Mouse (Mus musculus) midbrain, postnatal 0 days (tissue): ENCODE results near the gene Nprl2. TPM values are rescaled to one million over a fixed set of nuclear protein-coding genes. Genes with fewer than 3 reads are reported as not detected.

Experiments used
- ATAC-seq: fragments of 200-750 bp; cut with Nextera tagmentation; 2 replicates; pipeline ENCODE4 v1.8.0; 2017; ENCODE audit warnings: moderate number of reproducible peaks, mild to moderate bottlenecking, moderate TSS enrichment, moderate library complexity; ENCODE audit not compliant: low FRiP score
- DNase-seq: peaks from one replicate; pipeline ENCODE4 v3.0.0-alpha.2; 2015; ENCODE audit warnings: low spot score
- H3K27ac ChIP-seq: fragments of 300-500 bp; sonication (generic); 2 replicates; pipeline ENCODE4 v1.5.1; 2014; ENCODE audit warnings: low read depth, mild to moderate bottlenecking, low read length, mixed read lengths
- H3K27me3 ChIP-seq: fragments of 300-500 bp; sonication (generic); 2 replicates; pipeline ENCODE4 v1.6.1; 2014; ENCODE audit warnings: low read length, control low read depth, mixed read lengths; ENCODE audit not compliant: insufficient read depth
- H3K36me3 ChIP-seq: fragments of 300-500 bp; sonication (generic); 2 replicates; pipeline ENCODE4 v1.6.1; 2014; ENCODE audit warnings: low read length, control low read depth, mixed read lengths; ENCODE audit not compliant: insufficient read depth
- H3K4me1 ChIP-seq: fragments of 300-500 bp; sonication (generic); 2 replicates; pipeline ENCODE4 v1.6.1; 2014; ENCODE audit warnings: mild to moderate bottlenecking, control low read depth, antibody characterized with exemption, low read length, mixed read lengths; ENCODE audit not compliant: insufficient read depth
- H3K4me2 ChIP-seq: fragments of 300-500 bp; sonication (generic); 2 replicates; pipeline ENCODE4 v1.6.1; 2014; ENCODE audit warnings: low read depth, mild to moderate bottlenecking, low read length, mixed read lengths; ENCODE audit not compliant: poor library complexity, severe bottlenecking
- H3K4me3 ChIP-seq: fragments of 300-500 bp; sonication (generic); 2 replicates; pipeline ENCODE4 v1.5.1; 2014; ENCODE audit warnings: low read depth, mild to moderate bottlenecking, low read length, moderate library complexity
- H3K9ac ChIP-seq: fragments of 300-500 bp; sonication (generic); replicated peaks from 2 replicates; pipeline ENCODE4 v1.6.1; 2014; ENCODE audit warnings: mild to moderate bottlenecking, low read length, moderate library complexity, mixed read lengths; ENCODE audit not compliant: poor library complexity, severe bottlenecking
- H3K9me3 ChIP-seq: fragments of 300-500 bp; sonication (generic); 2 replicates; pipeline ENCODE4 v1.6.1; 2016; ENCODE audit warnings: low read length, control low read depth
- CTCF ChIP-seq: IDR thresholded peaks from 2 replicates; pipeline ENCODE4 v1.5.1; 2016; ENCODE audit warnings: antibody characterized with exemption, mild to moderate bottlenecking
- WGBS: fragments of 180-500 bp; shearing (Covaris S2); extraction: QIAGEN DNeasy Blood & Tissue Kit; methylation state at CpG from one replicate; pipeline ENCODE4 v1.1.7; 2014; 5-methylcytosine and 5-hydroxymethylcytosine counted together
- polyA plus RNA-seq: library from polyadenylated mRNA; unstranded; fragments of >200 nt; fragmentation: Nextera tagmentation; extraction: Ambion mirVana; gene quantifications from 2 replicates; pipeline ENCODE4 v1.2.1, GENCODE M21; 2015
- total RNA-seq: library from RNA; depleted of rRNA; stranded (reverse); fragments of >200 nt; gene quantifications from 2 replicates; pipeline ENCODE4 v1.2.3, GENCODE M21; 2014

The Nprl2 gene
- total and polyA plus RNA-seq, 2 experiments from 2014 or later: 60.0 to 68.7 TPM

DNA sequence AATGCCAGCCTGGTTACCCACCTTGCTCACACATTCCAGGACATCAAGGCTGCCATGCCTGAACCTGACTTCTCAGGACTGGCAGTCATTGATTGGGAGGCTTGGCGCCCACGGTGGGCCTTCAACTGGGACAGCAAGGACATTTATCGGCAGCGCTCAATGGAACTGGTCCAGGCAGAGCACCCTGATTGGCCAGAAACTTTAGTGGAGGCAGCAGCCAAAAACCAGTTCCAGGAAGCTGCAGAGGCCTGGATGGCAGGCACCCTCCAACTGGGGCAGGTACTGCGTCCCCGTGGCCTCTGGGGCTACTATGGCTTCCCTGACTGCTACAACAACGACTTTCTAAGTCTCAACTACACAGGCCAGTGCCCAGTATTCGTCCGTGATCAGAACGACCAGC, 35.8 kb downstream of the Nprl2 start:
- 92% methylated on average over 10 of the region's 10 CpGs for WGBS
- no peak overlapping the region for H3K27ac ChIP-seq
- no peak overlapping the region for H3K4me2 ChIP-seq
- H3K4me1 ChIP-seq: 0 out of 2 replicates have a peak, but pooled peaks cover 11% of the 10 kb centered on the region
- H3K4me3 ChIP-seq: no peak overlapping the region
- no peak for DNase-seq
- H3K9ac ChIP-seq: no peak overlapping the region
- no peaks in the 10 kb centered on the region for H3K27me3 ChIP-seq
- H3K36me3 ChIP-seq: no peaks in the 10 kb centered on the region
- no peak for ATAC-seq
- H3K9me3 ChIP-seq: no peaks in the 10 kb centered on the region
- TF ChIP-seq CTCF: no peak

DNA sequence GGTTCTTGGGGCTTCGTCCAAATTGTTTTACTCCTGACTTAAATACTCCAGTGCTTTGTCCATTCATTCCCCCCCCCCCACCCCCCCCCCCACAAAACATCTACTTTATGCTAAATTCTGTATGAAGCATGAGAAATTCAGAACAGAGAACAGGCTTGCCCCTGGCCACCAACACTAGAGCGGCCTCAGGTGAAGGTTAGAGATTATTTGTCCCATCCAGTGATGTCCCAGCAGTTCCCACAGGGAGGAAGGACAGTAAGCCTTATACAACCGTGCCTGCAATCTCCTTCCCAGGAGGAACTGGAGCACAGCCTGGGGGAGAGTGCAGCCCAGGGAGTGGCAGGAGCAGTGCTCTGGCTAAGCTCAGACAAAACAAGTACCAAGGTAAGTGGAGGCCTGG, 36.6 kb downstream of the Nprl2 start, which contains the start of gene Naa80:
Naa80 (plus strand) TSS at position 301 of the 400 bp plus-strand sequence.
- 0 out of 2 replicates have a peak, but pooled peaks cover 11% of the 10 kb centered on the region for H3K4me1 ChIP-seq
- H3K4me3 ChIP-seq: no peak within 1 kb of the TSS
- no peaks in the 10 kb centered on the region for H3K27me3 ChIP-seq
- no peak for DNase-seq
- peaks cover 6% of the 10 kb centered on the region for H3K36me3 ChIP-seq
- 75% methylated on average over 3 of the region's 3 CpGs for WGBS
- H3K4me2 ChIP-seq: no peak within 1 kb of the TSS
- no peak for TF ChIP-seq CTCF
- H3K9ac ChIP-seq: no peak within 1 kb of the TSS
- ATAC-seq: no peak
- no peak within 1 kb of the TSS for H3K27ac ChIP-seq
- no peaks in the 10 kb centered on the region for H3K9me3 ChIP-seq

DNA sequence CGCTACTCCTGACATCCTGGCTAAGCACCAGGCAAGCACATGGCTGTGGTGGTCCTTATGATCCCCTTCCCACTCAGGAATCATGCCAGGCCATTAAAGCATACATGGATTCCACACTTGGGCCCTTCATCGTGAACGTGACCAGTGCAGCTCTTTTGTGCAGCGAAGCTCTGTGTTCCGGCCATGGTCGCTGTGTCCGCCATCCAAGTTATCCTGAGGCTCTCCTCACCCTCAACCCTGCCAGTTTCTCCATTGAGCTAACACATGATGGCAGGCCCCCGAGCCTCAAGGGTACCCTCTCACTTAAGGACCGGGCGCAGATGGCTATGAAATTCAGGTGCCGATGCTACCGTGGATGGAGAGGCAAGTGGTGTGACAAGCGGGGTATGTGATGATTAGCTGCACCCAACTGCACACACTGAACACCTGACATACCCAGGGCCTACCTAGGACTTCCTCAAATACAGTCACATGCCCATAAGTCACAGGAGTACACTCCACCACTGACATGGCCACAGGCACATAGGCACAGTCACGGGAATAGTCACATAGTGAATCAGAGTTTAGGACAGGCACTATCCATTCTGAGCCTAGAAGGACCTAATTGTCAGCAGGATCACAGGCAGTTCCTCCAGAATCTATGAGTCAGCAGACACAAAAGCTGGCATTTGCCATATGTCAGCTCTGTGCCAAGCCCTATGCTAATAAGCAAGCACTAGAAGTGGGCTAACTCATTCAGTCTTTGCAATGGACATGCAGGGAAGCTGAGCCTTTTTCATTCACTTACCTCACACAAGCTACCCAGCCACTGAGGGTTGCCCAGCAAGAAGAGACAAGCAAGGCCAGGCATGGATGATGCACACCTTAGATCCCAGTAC, 37.2 kb downstream of the Nprl2 start:
- no peaks in the 10 kb centered on the region for H3K9me3 ChIP-seq
- no peak for ATAC-seq
- no peak overlapping the region for H3K9ac ChIP-seq
- H3K27ac ChIP-seq: no peak overlapping the region
- DNase-seq: no peak
- 0 out of 2 replicates have a peak, but pooled peaks cover 11% of the 10 kb centered on the region for H3K4me1 ChIP-seq
- no peak for TF ChIP-seq CTCF
- H3K4me3 ChIP-seq: no peak overlapping the region
- WGBS: 96% methylated on average over 14 of the region's 14 CpGs
- no peak overlapping the region for H3K4me2 ChIP-seq
- H3K36me3 ChIP-seq: peaks cover 6% of the 10 kb centered on the region
- H3K27me3 ChIP-seq: no peaks in the 10 kb centered on the region

DNA sequence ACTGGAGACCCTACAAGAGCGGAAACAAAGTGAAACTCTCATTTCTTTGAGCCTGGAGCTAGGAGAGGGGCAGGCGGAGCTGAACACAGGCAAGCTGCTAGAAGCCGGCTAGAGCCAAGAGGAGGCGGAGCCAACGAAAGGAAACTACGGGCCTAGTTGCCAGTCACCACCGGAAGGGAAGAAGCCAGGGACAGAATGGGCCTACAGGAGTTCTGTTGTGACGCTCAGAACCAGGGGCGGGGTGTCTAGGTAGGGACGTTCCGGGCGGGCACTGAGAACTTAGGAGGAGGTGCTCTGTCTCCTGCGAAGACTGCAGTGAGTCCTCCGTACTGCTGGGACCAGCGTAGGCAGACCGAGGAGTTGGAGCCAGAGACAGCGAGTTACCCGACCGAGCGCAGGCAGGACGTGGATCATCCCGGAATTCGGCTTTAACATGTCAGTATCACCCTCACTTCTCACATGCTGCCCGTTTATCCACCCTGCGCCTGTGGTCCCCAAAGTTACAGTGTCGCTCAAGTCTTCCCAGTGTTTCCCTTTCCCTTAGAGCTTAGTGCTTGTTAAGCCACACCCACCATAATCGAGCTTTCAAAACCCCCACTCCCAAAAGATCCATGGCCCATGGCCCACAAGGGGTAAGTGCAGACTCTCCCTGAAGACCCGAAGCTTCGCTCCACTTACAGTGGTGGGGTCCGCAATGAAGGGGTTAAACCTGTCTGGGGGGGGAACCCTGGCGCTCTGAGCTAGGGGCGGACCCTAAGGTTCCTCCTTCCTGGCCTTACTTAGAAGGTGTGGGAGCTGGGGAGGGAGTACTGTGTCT, 38.7 kb downstream of the Nprl2 start, which contains the start of gene Hyal3:
Hyal3 (plus strand) TSS at position 318 of the 817 bp plus-strand sequence.
- 1% methylated on average over 32 of the region's 32 CpGs for WGBS
- H3K9ac ChIP-seq: peak within 1 kb of the TSS; percentile 79
- peak; percentile 94 for DNase-seq

DNA sequence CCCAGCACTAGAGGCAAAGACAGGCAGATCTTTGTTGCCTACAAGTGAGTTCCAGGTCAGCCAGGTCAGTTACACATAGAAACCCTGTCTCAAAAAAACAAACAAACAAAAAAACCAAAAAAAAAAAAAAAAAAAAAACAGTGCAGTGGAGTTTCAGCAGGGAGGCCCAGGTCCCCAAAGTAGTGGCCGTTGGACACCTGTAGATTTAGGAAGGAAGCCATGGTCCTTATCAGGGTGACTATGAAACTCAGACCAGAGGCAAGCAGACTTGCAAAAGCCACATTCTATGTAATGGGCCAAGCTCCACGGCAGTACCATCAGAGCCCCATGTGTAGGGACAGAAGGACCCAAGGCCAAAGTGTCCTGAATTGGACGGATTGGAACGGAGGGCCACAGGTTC, 39.6 kb downstream of the Nprl2 start:
- no peak overlapping the region for H3K27ac ChIP-seq
- H3K27me3 ChIP-seq: no peaks in the 10 kb centered on the region
- no peak for ATAC-seq
- H3K36me3 ChIP-seq: peaks cover 6% of the 10 kb centered on the region
- no peak for TF ChIP-seq CTCF
- WGBS: 77% methylated on average over 4 of the region's 4 CpGs
- 0 out of 2 replicates have a peak, but pooled peaks cover 11% of the 10 kb centered on the region for H3K4me1 ChIP-seq
- peak overlapping the region; percentile 79 for H3K9ac ChIP-seq
- H3K4me2 ChIP-seq: peak overlapping the region; percentile 88
- peak overlapping the region; percentile 60 for H3K4me3 ChIP-seq
- no peak for DNase-seq
- H3K9me3 ChIP-seq: no peaks in the 10 kb centered on the region

More for the DNA sequence above, 38.7 kb downstream of the Nprl2 start, which contains the start of gene Hyal3:
- peak; percentile 78 for ATAC-seq
- Histone ChIP-seq H3K27me3 (no peaks in the 10 kb centered on the region), H3K27ac (peak within 1 kb of the TSS; percentile 81), H3K4me2 (peak within 1 kb of the TSS; percentile 88), H3K9me3 (no peaks in the 10 kb centered on the region), H3K4me3 (peak within 1 kb of the TSS; percentile 60), H3K36me3 (peaks cover 6% of the 10 kb centered on the region), H3K4me1 (0 out of 2 replicates have a peak, but pooled peaks cover 11% of the 10 kb centered on the region)
- no peak for TF ChIP-seq CTCF
